In genomic region chr10:93592456-93592855, GRCm38 (mm10) we compare ENCODE assay signal across 10 mouse cellular contexts. TPM values are rescaled to one million over a fixed set of nuclear protein-coding genes. Genes with fewer than 3 reads are reported as not detected.
A peak's percentile ranks its signal among the peaks of the same experiment; 100 is the strongest.
DNase-seq lines count a peak whose midpoint lies in the region; ATAC-seq lines count a peak whose summit lies in the region.
"Had no signal": no experiment of that assay in that cellular context is flagged by ENCODE, and none has a peak within 500 bp of the region (broad histone marks: within the 10 kb centered on the region; RNA-seq: fewer than 3 reads in every experiment).

No protein-coding gene starts in this region.

- H3K36me3 ChIP-seq in liver, embryonic 11.5 days (ENCODE audit: control insufficient read depth, insufficient read depth, low read length): no peaks in the 10 kb centered on the region; the same call in 1 of the 2 replicates

- no peaks in the 10 kb centered on the region for H3K9me3 ChIP-seq in liver, embryonic 11.5 days (ENCODE audit: control insufficient read depth, low read length)

- no peak overlapping the region for H3K27ac ChIP-seq in liver, embryonic 11.5 days (ENCODE audit: low read depth, low read length)

- no peaks in the 10 kb centered on the region for H3K27me3 ChIP-seq in liver, embryonic 11.5 days (replicated peaks; ENCODE audit: control insufficient read depth, insufficient read depth, low read length)

- no peak overlapping the region for H3K4me3 ChIP-seq in liver, embryonic 11.5 days (ENCODE audit: low read depth, low read length)

- H3K4me2 ChIP-seq in liver, embryonic 11.5 days: no peak overlapping the region

- peaks cover 10% of the 10 kb centered on the region for H3K4me1 ChIP-seq in liver, embryonic 11.5 days (replicated peaks; ENCODE audit: control insufficient read depth, insufficient read depth, low read length)

- no peak overlapping the region for H3K9ac ChIP-seq in liver, embryonic 11.5 days (ENCODE audit: low read depth, low read length)

- no peak for ATAC-seq in CD4-positive, CD25-positive, alpha-beta regulatory T cell, adult 4 months
- ATAC-seq in liver, embryonic 11.5 days (replicated peaks; ENCODE audit: low FRiP score): no peak
- ATAC-seq in megakaryocyte progenitor cell, adult 5-6 weeks (replicated peaks; ENCODE audit: poor library complexity): 0 out of 2 replicates have a peak, but pooled peaks have one; percentile 20

- 51% methylated on average over 12 of the region's 12 CpGs for WGBS in liver, embryonic 11.5 days

- peak; percentile 63 for DNase-seq in CD4-positive, CD25-positive, alpha-beta regulatory T cell, adult 2 months (ENCODE audit: low read depth, low spot score)
- DNase-seq in liver: peak; percentile 52
- DNase-seq in liver, embryonic 11.5 days (ENCODE audit: low spot score): no peak
- DNase-seq in adrenal gland, postnatal 25 days: peak; percentile 13
- DNase-seq in layer of hippocampus, postnatal 36 days: no peak
- DNase-seq in gastrocnemius, postnatal 25 days: no peak

RNA-seq across cellular contexts. Expression of gene Snrpf, which starts 3.0 kb away (rescaled TPM):
- 10 to 100 TPM; 55.4 to 63.9 TPM for polyA plus RNA-seq in CD4-positive, CD25-positive, alpha-beta regulatory T cell, adult 4 months (2017; shearing (Covaris generic))
- polyA plus RNA-seq in liver, embryonic 11.5 days (2014; fragmentation: Nextera tagmentation; extraction: Ambion mirVana): 179 and 199 TPM in 2 replicates
- 14.6 and 17.7 TPM in 2 replicates for total RNA-seq in adrenal gland, postnatal 25 days (2021)
- 188 and 192 TPM in 2 replicates for total RNA-seq in megakaryocyte progenitor cell, adult 5-6 weeks (2015)
- 284 and 295 TPM in 2 replicates for total RNA-seq in megakaryocyte progenitor cell, adult 5-6 weeks (2017)
- 10 to 100 TPM; 11.7 to 12.6 TPM for total RNA-seq in layer of hippocampus, postnatal 36 days (2021)
- total RNA-seq in gastrocnemius, postnatal 25 days (2021): 1 to 10 TPM; 8.0 to 8.7 TPM

RNA-seq across cellular contexts. Expression of gene Ntn4, which starts 48.0 kb away (rescaled TPM):
- polyA plus RNA-seq in CD4-positive, CD25-positive, alpha-beta regulatory T cell, adult 4 months (2017; shearing (Covaris generic)): under 1 TPM; 0.12 to 0.27 TPM
- 0.56 and 0.60 TPM in 2 replicates for polyA plus RNA-seq in liver, embryonic 11.5 days (2014; fragmentation: Nextera tagmentation; extraction: Ambion mirVana)
- total RNA-seq in adrenal gland, postnatal 25 days (2021): 12.8 and 13.2 TPM in 2 replicates
- total RNA-seq in megakaryocyte progenitor cell, adult 5-6 weeks (2015): 1.2 TPM in 2 replicates
- total RNA-seq in megakaryocyte progenitor cell, adult 5-6 weeks (2017): 0.74 and 1.1 TPM in 2 replicates
- 1 to 10 TPM; 6.0 to 6.2 TPM for total RNA-seq in layer of hippocampus, postnatal 36 days (2021)
- total RNA-seq in gastrocnemius, postnatal 25 days (2021): 1 to 10 TPM; 8.1 to 8.9 TPM

RNA-seq across cellular contexts. Expression of gene Ccdc38, which starts 52.0 kb away (rescaled TPM):
- polyA plus RNA-seq in CD4-positive, CD25-positive, alpha-beta regulatory T cell, adult 4 months (2017; shearing (Covaris generic)): 1 to 10 TPM; 2.0 to 2.6 TPM
- 0.32 and 0.38 TPM in 2 replicates for polyA plus RNA-seq in liver, embryonic 11.5 days (2014; fragmentation: Nextera tagmentation; extraction: Ambion mirVana)
- not detected in 2 replicates for total RNA-seq in adrenal gland, postnatal 25 days (2021)
- 0.10 and 0.12 TPM in 2 replicates for total RNA-seq in megakaryocyte progenitor cell, adult 5-6 weeks (2015)
- 0.04 and 0.20 TPM in 2 replicates for total RNA-seq in megakaryocyte progenitor cell, adult 5-6 weeks (2017)
- total RNA-seq in layer of hippocampus, postnatal 36 days (2021): not detected
- total RNA-seq in gastrocnemius, postnatal 25 days (2021): not detected
- total RNA-seq: heart, postnatal 36 days had no signal
- polyA plus RNA-seq: small intestine, adult 2 months had no signal

RNA-seq across cellular contexts. Expression of gene Amdhd1, which starts 52.6 kb away (rescaled TPM):
- under 1 TPM; 0.43 to 0.82 TPM for polyA plus RNA-seq in CD4-positive, CD25-positive, alpha-beta regulatory T cell, adult 4 months (2017; shearing (Covaris generic))
- 6.2 and 7.4 TPM in 2 replicates for polyA plus RNA-seq in liver, embryonic 11.5 days (2014; fragmentation: Nextera tagmentation; extraction: Ambion mirVana)
- total RNA-seq in adrenal gland, postnatal 25 days (2021): 0.86 TPM in 1 of 2 replicates, not detected in the other
- 0.17 and 0.68 TPM in 2 replicates for total RNA-seq in megakaryocyte progenitor cell, adult 5-6 weeks (2015)
- 0.07 and 0.08 TPM in 2 replicates for total RNA-seq in megakaryocyte progenitor cell, adult 5-6 weeks (2017)
- under 1 TPM; 0.27 to 0.40 TPM for total RNA-seq in layer of hippocampus, postnatal 36 days (2021)
- not detected for total RNA-seq in gastrocnemius, postnatal 25 days (2021)
- total RNA-seq: heart, postnatal 36 days had no signal

Comparison
In these comparisons a context has a peak if more than half of its experiments do, and no peak if none do; other contexts are left out.
1. DNase-seq: peak in CD4-positive, CD25-positive, alpha-beta regulatory T cell, adult 2 months (single experiment), liver (single experiment) and adrenal gland, postnatal 25 days (single experiment); none in liver, embryonic 11.5 days (single experiment), layer of hippocampus, postnatal 36 days (0 of 2) and gastrocnemius, postnatal 25 days (single experiment).
2. RNA of gene Snrpf, which starts 3.0 kb away (total RNA-seq): 188 to 295 TPM in megakaryocyte progenitor cell, adult 5-6 weeks; 14.6 to 17.7 TPM in adrenal gland, postnatal 25 days, 11.7 to 12.6 TPM in layer of hippocampus, postnatal 36 days and 8.0 to 8.7 TPM in gastrocnemius, postnatal 25 days; every median in the first group is over 10 times any median in the second.